17 mouse cellular contexts compared by ENCODE assay signal in genomic region chr16:93217600-93218226, GRCm38 (mm10).
DNase-seq lines count a peak whose midpoint lies in the region; ATAC-seq and TF ChIP-seq lines count a peak whose summit lies in the region.
"Had no signal": no experiment of that assay in that cellular context is flagged by ENCODE, and none has a peak within 500 bp of the region (broad histone marks: within the 10 kb centered on the region; RNA-seq: fewer than 3 reads in every experiment).

No protein-coding gene starts in this region.

- no peak for TF ChIP-seq POLR2A in brain, embryonic 14.5 days (IDR thresholded peaks at IDR 0.05; ENCODE audit: borderline replicate concordance, extremely low read depth, insufficient read depth, insufficient read length, poor library complexity, severe bottlenecking)

- no peak overlapping the region for H3K4me3 ChIP-seq in midbrain, embryonic 12.5 days
- no peak overlapping the region for H3K4me3 ChIP-seq in midbrain, postnatal 0 days (ENCODE audit: low read depth, low read length)
- H3K4me3 ChIP-seq: forebrain, embryonic 12.5 days; heart, embryonic 13.5 days; hindbrain, embryonic 15.5 days had no signal

- H3K4me2 ChIP-seq in midbrain, embryonic 12.5 days (replicated peaks), result 0 out of 2 replicates have a peak overlapping the region, but pooled peaks have one; percentile 4
- H3K4me2 ChIP-seq in midbrain, postnatal 0 days (ENCODE audit: low read depth, low read length, poor library complexity, severe bottlenecking), result no peak overlapping the region
- H3K4me2 ChIP-seq: forebrain, embryonic 12.5 days; heart, embryonic 13.5 days; hindbrain, embryonic 15.5 days had no signal

- no peaks in the 10 kb centered on the region for H3K36me3 ChIP-seq in midbrain, embryonic 12.5 days
- no peaks in the 10 kb centered on the region for H3K36me3 ChIP-seq in midbrain, postnatal 0 days (ENCODE audit: insufficient read depth, low read length)
- H3K36me3 ChIP-seq: forebrain, embryonic 12.5 days; heart, embryonic 13.5 days; hindbrain, embryonic 15.5 days had no signal

- H3K9me3 ChIP-seq in midbrain, embryonic 12.5 days, result no peaks in the 10 kb centered on the region
- no peaks in the 10 kb centered on the region for H3K9me3 ChIP-seq in midbrain, postnatal 0 days (ENCODE audit: low read length)
- H3K9me3 ChIP-seq: forebrain, embryonic 12.5 days; heart, embryonic 13.5 days; hindbrain, embryonic 15.5 days had no signal

- intact Hi-C loops in gastrocnemius, postnatal 14 days (cut with DNase I; ENCODE audit: low total_unique reads), result no loop called here

- no peak for TF ChIP-seq CTCF in midbrain, postnatal 0 days (IDR thresholded peaks at IDR 0.05)
- TF ChIP-seq CTCF in brain, embryonic 14.5 days (IDR thresholded peaks at IDR 0.05; ENCODE audit: borderline replicate concordance, extremely low read depth, insufficient read depth, insufficient read length), result no peak

- no peak overlapping the region for H3K27ac ChIP-seq in midbrain, embryonic 12.5 days (replicated peaks)
- H3K27ac ChIP-seq in midbrain, postnatal 0 days (ENCODE audit: low read depth, low read length), result no peak overlapping the region
- H3K27ac ChIP-seq: forebrain, embryonic 12.5 days; heart, embryonic 13.5 days; hindbrain, embryonic 15.5 days had no signal

- no peak for ATAC-seq in midbrain, embryonic 12.5 days (ENCODE audit: low FRiP score, low read depth)
- no peak for ATAC-seq in midbrain, postnatal 0 days (ENCODE audit: low FRiP score)
- ATAC-seq: forebrain, postnatal 0 days had no signal

- no peak overlapping the region for H3K9ac ChIP-seq in midbrain, embryonic 12.5 days (replicated peaks)
- H3K9ac ChIP-seq in midbrain, postnatal 0 days (replicated peaks; ENCODE audit: low read length, poor library complexity, severe bottlenecking), result no peak overlapping the region
- H3K9ac ChIP-seq: forebrain, embryonic 12.5 days; forebrain, postnatal 0 days; heart, embryonic 13.5 days; hindbrain, embryonic 15.5 days had no signal

- DNase-seq in midbrain, postnatal 0 days (ENCODE audit: low spot score), result no peak
- DNase-seq in brain, embryonic 14.5 days (ENCODE audit: low read depth), result peak; percentile 42
- DNase-seq in retina, embryonic 14.5 days (ENCODE audit: low spot score), result peak; percentile 35
- no peak for DNase-seq in thymus, postnatal 14 days
- DNase-seq in gastrocnemius, postnatal 14 days, result no peak
- DNase-seq: adrenal gland, postnatal 10 days; cerebellum, adult 11-12 months; cerebellum, adult 9-10 months; cerebellum, postnatal 25 days; forebrain, postnatal 0 days; gastrocnemius, postnatal 36 days; heart, adult 11 months; heart, postnatal 36 days had no signal

- peaks cover 5% of the 10 kb centered on the region; the same call in 1 of the 2 replicates for H3K4me1 ChIP-seq in midbrain, embryonic 12.5 days
- no peaks in the 10 kb centered on the region for H3K4me1 ChIP-seq in midbrain, postnatal 0 days (ENCODE audit: insufficient read depth, low read length)
- H3K4me1 ChIP-seq: heart, embryonic 13.5 days; hindbrain, embryonic 15.5 days had no signal

- H3K27me3 ChIP-seq in midbrain, embryonic 12.5 days, result 0 out of 2 replicates have a peak, but pooled peaks cover 4% of the 10 kb centered on the region
- no peaks in the 10 kb centered on the region for H3K27me3 ChIP-seq in midbrain, postnatal 0 days (ENCODE audit: insufficient read depth, low read length)
- H3K27me3 ChIP-seq: forebrain, embryonic 12.5 days; hindbrain, embryonic 15.5 days had no signal

- WGBS in midbrain, embryonic 12.5 days, result 33% methylated on average over 12 of the region's 12 CpGs
- 26% methylated on average over 12 of the region's 12 CpGs for WGBS in midbrain, postnatal 0 days

Comparison
In these comparisons a context has a peak if more than half of its experiments do, and no peak if none do; other contexts are left out.
1. DNase-seq: peak in brain, embryonic 14.5 days (single experiment) and retina, embryonic 14.5 days (single experiment); none in midbrain, postnatal 0 days (single experiment), thymus, postnatal 14 days (single experiment) and gastrocnemius, postnatal 14 days (single experiment).